Mouse (Mus musculus): ENCODE results near the gene Igfbp6. TPM values are rescaled to one million over a fixed set of nuclear protein-coding genes. Genes with fewer than 3 reads are reported as not detected.

Igfbp6 gene
- total RNA-seq (2023) = not detected

GRCm38 (mm10) chr15:102144274-102144711, at the start of gene Igfbp6:
Gene Igfbp6, plus strand, starts transcription at chr15:102144362.

GRCm38 (mm10) chr15:102100161-102100981, 43.8 kb upstream of the Igfbp6 start, which contains the start of gene Tns2:
Gene Tns2, plus strand, starts transcription at chr15:102100413.

GRCm38 (mm10) chr15:102136129-102136758, 7.9 kb upstream of the Igfbp6 start, which contains the start of gene Spryd3:
Gene Spryd3, minus strand, starts transcription at chr15:102136234.

DNA sequence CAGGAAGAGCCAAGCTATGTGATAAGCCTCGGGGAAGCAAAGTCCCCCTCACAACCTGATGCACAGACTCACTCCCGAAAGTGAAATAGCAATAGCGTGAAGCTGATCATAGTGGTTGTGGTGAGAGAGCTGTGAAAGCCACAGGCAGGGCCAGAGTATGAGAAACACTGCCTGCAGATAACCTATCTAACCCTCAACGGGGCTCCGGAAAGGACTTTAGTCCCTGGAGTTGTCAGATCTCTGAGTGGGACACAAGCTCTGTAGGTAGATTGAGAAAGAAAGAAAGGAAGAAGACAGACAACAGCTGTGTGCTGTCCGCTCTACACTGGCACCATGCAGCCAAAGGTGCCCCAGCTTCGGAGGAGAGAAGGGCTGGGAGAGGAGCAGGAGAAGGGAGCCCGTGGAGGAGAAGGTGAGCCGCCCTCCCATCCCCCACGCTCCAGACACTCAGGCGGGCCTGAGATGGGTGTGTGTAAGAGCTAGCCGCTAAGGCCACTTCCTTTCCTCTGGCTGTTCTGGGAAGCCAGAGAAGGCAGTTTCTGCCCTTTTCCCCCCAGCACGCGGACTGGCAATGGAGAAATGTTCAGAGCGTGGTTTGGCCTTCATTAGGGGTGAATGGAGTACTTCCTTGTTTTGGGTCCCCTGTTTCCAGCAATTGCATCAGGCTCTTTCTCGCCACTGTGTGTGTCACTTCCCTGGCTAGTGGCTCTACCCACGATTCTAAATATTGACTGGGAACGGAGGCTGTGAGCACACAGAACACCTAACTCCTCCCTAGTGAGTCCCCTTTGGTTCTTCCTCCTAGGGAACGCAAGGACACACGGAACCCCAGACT, 6.4 kb downstream of the Igfbp6 start, which contains the start of gene Soat2:
Gene Soat2 (plus strand): TSS at position 226 of the 835 bp plus-strand sequence.

Other genes starting within 250 kb of the Igfbp6 start
- not detected for gene Krt4, start 219.6 kb upstream of the Igfbp6 start, total RNA-seq (2023)
- gene Krt79, start 204.0 kb upstream of the Igfbp6 start, total RNA-seq (2023) = not detected
- not detected for gene Krt78, start 190.1 kb upstream of the Igfbp6 start, total RNA-seq (2023)
- gene Krt8, start 139.9 kb upstream of the Igfbp6 start, total RNA-seq (2023) = not detected
- gene Krt18, start 116.2 kb upstream of the Igfbp6 start, total RNA-seq (2023) = under 1 TPM; 0.26 to 0.73 TPM
- 100 to 1,000 TPM; 127 to 136 TPM for gene Eif4b, start 70.6 kb upstream of the Igfbp6 start, total RNA-seq (2023)
- 1 to 10 TPM; 1.4 TPM for gene Tns2, start 43.9 kb upstream of the Igfbp6 start, total RNA-seq (2023)
- gene Spryd3, start 8.1 kb upstream of the Igfbp6 start, total RNA-seq (2023) = 10 to 100 TPM; 21.7 to 27.2 TPM
- under 1 TPM; 0.62 to 0.87 TPM for gene Soat2, start 6.2 kb downstream of the Igfbp6 start, total RNA-seq (2023)
- 10 to 100 TPM; 78.9 to 84.1 TPM for gene Zfp740, start 58.9 kb downstream of the Igfbp6 start, total RNA-seq (2023)
- gene Csad, start 60.4 kb downstream of the Igfbp6 start, total RNA-seq (2023) = 10 to 100 TPM; 21.4 to 23.3 TPM
- gene Itgb7, start 87.6 kb downstream of the Igfbp6 start, total RNA-seq (2023) = 100 to 1,000 TPM; 191 to 291 TPM
- gene Rarg, start 113.2 kb downstream of the Igfbp6 start, total RNA-seq (2023) = 10 to 100 TPM; 37.8 to 49.0 TPM
- gene Gm9918, start 126.2 kb downstream of the Igfbp6 start, total RNA-seq (2023) = not detected
- 10 to 100 TPM; 34.7 to 40.2 TPM for gene Mfsd5, start 135.1 kb downstream of the Igfbp6 start, total RNA-seq (2023)
- gene Espl1, start 151.9 kb downstream of the Igfbp6 start, total RNA-seq (2023) = 10 to 100 TPM; 37.9 to 49.1 TPM
- 100 to 1,000 TPM; 270 to 271 TPM for gene Pfdn5, start 181.8 kb downstream of the Igfbp6 start, total RNA-seq (2023)
- gene Myg1, start 187.3 kb downstream of the Igfbp6 start, total RNA-seq (2023) = 10 to 100 TPM; 30.6 to 32.7 TPM
- gene Aaas, start 206.4 kb downstream of the Igfbp6 start, total RNA-seq (2023) = 10 to 100 TPM; 33.2 to 36.4 TPM
- gene Sp7, start 222.8 kb downstream of the Igfbp6 start, total RNA-seq (2023) = not detected

Measured in neutrophil, adult 59 days (primary cell).